Mouse (Mus musculus) urinary bladder, adult 18-20 months (tissue): ENCODE results near the gene Tlk2.
A peak's percentile ranks its signal among the peaks of the same experiment; 100 is the strongest.

Experiments
- DNase-seq, 2 experiments: peaks; one replicate each; pipeline ENCODE4 v3.0.0; 2022; ENCODE audit warnings: low spot score in 2 of 2, mixed read lengths in 2 of 2

Tlk2 gene

GRCm38 (mm10) chr11:105161411-105161810 is 17.2 kb upstream of the Tlk2 start:
- DNase-seq = no peak

GRCm38 (mm10) chr11:105164516-105165510 is 13.8 kb upstream of the Tlk2 start:
- DNase-seq = no peak

DNA sequence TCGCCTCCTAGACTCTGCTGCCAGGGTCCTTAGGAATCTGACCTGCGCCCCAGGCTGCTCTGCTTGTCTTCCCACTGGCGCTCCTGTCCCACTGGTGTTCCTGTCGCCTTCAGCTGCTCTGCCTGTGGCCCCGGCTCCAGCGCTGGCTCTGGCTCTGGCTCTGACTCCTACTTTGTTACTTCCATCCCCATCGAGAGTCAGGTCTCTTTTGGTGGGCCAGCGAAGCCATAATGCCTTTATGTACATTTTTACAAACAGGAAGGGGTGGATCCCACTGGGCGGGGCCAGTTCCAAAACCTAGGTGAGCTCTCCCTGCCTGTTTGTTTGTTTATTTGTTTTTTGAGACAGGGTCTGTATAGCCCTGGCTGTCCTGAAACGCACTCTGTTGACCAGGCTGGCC is 11.8 kb upstream of the Tlk2 start:
- no peak for DNase-seq

GRCm38 (mm10) chr11:105179523-105179922 is 916 bp downstream of the Tlk2 start:
- DNase-seq = no peak

GRCm38 (mm10) chr11:105180471-105181091 is 2.0 kb downstream of the Tlk2 start:
- DNase-seq = peak; percentile 8 to 44

DNA sequence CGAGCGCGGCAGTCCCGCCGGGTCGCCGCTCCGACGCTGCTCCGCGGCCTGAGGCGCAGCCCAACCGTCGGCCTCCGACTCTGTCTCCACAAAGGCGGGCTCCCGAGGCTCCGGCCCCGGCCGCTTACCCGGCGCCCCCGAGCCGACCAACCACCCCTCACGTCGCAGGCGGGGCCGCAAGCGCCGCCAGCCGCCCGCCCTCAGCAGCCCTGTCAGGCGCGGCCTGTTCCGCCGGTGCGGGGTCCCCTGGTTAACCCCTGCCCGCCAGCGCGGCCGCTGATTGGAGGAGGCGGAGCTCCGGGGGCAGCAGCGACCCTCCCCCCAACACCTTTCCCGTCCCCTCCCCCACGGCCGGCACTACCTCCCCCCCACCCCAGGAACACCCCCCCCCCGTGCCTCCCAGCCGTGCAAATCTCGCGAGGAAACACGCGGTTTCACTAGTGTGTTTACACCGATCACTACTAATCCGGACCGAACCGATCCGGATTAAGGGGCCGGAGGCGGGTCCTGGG is 2.6 kb downstream of the Tlk2 start:
- peak; percentile 77 to 87 for DNase-seq

DNA sequence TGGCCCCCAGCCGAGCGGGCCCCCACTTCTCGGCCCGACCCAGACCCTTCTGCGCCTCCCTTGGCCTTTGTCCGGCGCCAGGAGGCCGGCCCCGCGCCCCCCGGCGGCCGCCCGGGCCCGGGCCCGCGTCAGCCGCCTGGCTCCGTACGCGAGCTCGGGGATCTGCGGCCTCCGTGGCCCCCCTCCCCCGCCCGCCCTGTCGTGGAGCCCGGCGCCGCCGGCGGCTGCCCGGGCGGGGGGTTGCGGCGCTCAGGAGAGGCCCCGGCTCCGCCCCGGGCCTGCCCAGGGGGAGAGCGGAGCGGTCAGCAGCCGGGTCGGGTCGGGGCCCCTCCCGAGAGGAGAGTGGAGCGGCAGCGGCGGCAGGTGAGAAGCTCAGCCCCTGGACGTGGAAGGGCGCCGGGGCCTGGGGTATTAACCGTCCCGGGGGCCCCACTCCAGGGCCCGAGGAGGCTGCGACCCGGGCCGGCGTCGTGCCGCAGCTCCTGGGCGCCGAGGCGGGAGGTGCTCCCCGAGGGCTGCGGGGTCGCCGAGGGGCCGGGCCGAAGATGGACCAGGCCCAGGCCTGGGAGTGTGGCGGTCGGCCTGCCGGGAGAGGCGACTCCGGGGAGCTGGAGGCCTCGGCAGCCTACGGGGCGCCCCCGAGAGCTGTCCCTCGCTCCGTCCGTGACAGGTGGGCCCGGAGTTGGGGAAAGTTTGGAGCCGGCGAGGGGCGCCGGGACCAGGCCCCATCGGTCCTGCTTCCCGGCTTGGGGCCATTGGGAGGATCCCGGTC is 3.3 kb downstream of the Tlk2 start:
- peak; percentile 17 to 58 for DNase-seq

DNA sequence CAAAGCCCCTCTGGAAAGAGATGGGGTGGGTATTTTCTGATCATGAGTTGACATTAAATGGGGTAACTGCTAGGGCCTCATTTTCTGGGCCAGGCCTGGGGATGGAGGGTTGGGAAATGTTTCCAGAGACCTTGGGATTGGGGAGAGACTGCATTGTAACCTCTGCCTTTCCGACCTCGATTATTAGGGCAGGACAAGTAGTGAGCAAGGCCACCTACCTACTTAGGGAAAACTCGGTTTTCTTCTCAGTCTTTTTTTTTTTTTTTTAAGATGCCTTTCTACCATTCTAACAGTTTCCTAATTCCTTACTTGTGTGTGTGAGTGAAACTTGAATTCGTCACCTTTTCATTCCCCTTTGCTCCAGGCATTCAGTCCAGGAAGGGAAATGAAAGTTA is 3.9 kb downstream of the Tlk2 start:
- no peak for DNase-seq

- no peak for DNase-seq
These were observed 6.1 kb downstream of the Tlk2 start for GRCm38 (mm10) chr11:105184678-105185077.

GRCm38 (mm10) chr11:105192186-105192585 is 13.6 kb downstream of the Tlk2 start:
- no peak for DNase-seq

GRCm38 (mm10) chr11:105196893-105197662 is 18.5 kb downstream of the Tlk2 start:
- DNase-seq = no peak

- no peak for DNase-seq
These were observed 23.8 kb downstream of the Tlk2 start for GRCm38 (mm10) chr11:105202403-105202802.

DNA sequence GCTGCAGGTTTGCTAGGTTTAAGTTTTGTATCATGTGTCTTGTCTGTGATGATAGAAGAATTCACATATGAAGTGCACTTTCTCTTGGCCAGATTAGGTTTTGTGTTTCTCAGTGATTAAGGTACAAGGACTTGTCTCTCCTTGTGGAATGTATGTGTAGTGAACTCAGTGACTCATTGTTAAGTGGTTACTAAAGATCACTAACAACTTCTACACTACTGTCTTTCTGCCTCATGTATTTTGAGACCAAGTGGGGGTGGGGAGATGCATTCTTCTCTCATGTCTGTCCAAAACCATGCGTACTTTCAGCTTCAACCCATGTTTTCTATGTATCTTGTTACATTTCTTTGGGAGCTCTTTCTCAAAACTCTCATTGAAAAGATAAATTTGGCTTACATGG is 31.4 kb downstream of the Tlk2 start:
- DNase-seq = no peak

DNA sequence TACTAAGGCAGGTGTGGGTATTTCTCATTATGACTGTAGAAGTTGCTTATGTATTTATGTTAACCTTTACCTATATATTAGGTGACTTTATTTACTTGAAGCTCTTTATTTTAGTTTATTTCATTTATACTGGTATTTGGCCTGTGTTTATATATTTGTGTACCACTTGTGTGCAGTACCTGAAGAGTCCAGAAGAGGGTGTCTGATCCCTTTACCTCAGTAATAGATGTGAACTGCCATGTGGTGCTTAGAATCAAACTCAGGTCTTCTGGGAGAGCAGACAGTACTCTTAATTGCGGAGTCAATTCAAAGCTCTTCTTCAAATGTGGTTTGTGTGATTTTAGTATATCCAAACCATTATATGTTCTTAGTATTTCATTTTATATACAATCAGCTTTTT is 35.6 kb downstream of the Tlk2 start:
- no peak for DNase-seq

GRCm38 (mm10) chr11:105217771-105218170 is 39.2 kb downstream of the Tlk2 start:
- DNase-seq = no peak

DNA sequence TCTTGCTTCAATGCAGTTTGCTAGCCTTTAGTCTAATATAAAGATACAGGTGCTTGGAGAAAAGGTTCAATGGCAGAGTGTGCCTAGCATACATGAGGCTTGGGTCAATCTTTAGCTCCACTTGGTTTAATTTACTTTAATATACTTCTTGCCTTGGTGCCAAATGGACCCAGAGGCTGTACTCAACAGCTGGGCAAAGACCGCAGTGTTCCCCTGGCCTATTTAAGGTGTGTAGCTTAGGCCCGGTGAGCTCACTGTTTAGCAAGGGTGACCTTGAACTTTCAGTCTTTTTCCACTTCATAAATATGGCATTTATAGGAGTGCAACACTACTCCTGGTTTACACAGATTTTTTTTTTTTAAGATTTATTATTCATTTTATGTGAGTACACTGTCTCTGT is 55.9 kb downstream of the Tlk2 start:
- DNase-seq = no peak

DNA sequence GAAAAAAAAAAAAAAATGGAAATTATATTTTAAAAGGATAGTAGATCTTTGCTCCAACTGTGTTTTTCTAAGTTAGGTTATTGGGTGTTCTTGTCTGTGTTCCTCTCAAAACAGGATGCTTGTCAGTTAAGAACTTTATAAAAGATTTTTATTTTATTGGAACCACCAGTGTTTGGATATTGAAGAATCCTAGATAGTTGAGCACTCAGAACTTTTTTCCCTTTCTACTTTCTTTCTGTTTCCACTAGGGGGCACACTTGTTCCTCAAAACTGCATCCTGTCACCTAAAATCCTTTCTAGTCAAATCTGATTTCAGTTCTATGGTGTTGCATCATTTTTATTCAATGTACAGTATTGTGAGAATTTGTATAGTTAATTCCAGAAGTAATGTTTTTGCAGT is 62.4 kb downstream of the Tlk2 start:
- DNase-seq = no peak

DNA sequence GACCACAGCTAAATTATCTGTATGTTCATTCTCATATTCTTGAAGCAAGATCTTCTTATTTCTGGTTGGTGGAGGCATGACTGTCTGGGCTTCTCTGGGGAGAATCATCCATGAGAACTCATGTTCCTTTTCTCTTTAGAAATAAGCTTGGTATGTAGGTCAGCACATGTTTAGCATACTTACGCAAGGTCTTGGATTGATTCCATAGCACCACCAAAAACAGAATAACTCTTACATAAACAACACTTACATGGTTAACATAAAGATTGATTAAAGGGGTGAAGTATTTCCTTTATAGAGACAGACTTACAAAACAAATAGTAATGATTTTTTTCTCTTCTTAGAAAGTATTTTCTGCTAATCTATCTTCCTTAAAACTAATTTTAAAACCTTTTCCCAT is 67.8 kb downstream of the Tlk2 start:
- no peak for DNase-seq

GRCm38 (mm10) chr11:105246785-105247184 is 68.2 kb downstream of the Tlk2 start:
- DNase-seq = no peak

DNA sequence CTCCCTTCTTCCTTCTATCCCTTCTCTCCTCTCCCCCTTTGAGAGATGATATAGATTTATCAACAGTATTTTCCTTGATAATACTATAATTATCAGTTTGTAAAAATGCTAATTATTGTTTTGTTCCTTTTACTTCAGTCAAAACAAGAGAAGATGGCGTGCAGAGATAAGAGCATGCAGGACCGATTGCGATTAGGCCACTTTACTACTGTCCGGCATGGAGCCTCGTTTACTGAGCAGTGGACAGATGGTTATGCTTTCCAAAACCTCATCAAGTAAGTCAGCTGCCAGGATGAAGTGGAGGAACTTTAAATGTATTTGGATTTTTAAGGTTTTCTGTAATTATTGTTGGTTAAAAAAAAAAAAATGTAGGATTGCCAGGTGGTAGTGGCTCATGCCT is 68.7 kb downstream of the Tlk2 start:
- no peak for DNase-seq

DNA sequence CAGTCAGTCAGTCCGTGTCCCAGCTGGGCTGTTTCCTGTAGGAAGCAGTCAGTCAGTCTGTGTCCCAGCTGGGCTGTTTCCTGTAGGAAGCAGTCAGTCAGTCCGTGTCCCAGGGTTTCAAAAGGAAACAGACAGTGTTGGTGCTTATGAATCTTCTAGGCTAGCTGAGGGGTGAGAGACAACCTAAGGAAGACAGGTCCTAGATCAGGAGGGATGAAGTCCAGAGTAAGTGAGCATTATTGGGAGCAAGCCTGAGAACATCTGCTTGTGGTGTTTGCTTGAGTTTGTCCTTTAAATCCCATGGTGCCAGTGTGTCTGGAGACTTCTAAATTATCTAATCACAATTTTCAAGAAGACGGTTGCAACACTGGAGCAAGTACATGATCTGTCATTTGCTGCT is 81.1 kb downstream of the Tlk2 start:
- DNase-seq = no peak
